Mouse (Mus musculus) left cerebral cortex, adult 8-10 months (tissue): ENCODE data around the gene Naa11. TPM values are rescaled to one million over a fixed set of nuclear protein-coding genes. Genes with fewer than 3 reads are reported as not detected.

ENCODE experiments used
- DNase-seq, 2 experiments: peaks; one replicate each; pipeline ENCODE4 v3.0.0; 2022; ENCODE audit warnings: low spot score in 2 of 2
- total RNA-seq, 4 experiments: library from RNA; stranded (reverse); gene quantifications; 2 replicates each; pipeline ENCODE4 v1.2.4; 2022

Gene Naa11
- total RNA-seq, 4 experiments from 2014 or later = 0.09 TPM; not detected in 3

- DNase-seq = no peak
Observed at GRCm38 (mm10) chr5:97345732-97346253, 46.4 kb downstream of the Naa11 start.

GRCm38 (mm10) chr5:97345129-97345528 is 47.0 kb downstream of the Naa11 start:
- DNase-seq = no peak

- DNase-seq = no peak
Observed at GRCm38 (mm10) chr5:97344144-97344543, 48.0 kb downstream of the Naa11 start.

- no peak for DNase-seq
Observed at GRCm38 (mm10) chr5:97334794-97335193, 57.4 kb downstream of the Naa11 start.

Other genes with a start within 250 kb of the Naa11 start
- gene Gk2, start 64.6 kb upstream of the Naa11 start, total RNA-seq = not detected